Mouse (Mus musculus) heart, postnatal 36 days (tissue): ENCODE measurements around the gene Rnls. TPM values are rescaled to one million over a fixed set of nuclear protein-coding genes. Genes with fewer than 3 reads are reported as not detected.

ENCODE experiments used
- DNase-seq, 2 experiments: peaks; one replicate each; pipeline ENCODE4 v3.0.0; 2021 to 2022
- intact Hi-C: fragments of 180-260 bp; cut with DNase I; formaldehyde crosslinking; loops from one replicate; pipeline ENCODE4 v1.15.1; 2025
- total RNA-seq, 2 experiments: library from RNA; stranded (reverse); gene quantifications; 2 replicates each; pipeline ENCODE4 v1.2.3; 2021

Rnls gene
- total RNA-seq, 2 experiments from 2014 or later = 14.3 to 16.2 TPM

GRCm38 (mm10) chr19:33202422-33202821, 189.7 kb downstream of the Rnls start:
- DNase-seq = no peak
- intact Hi-C loops = no loop called here

GRCm38 (mm10) chr19:33201181-33201580, 190.9 kb downstream of the Rnls start:
- DNase-seq = no peak
- intact Hi-C loops = no loop called here

- intact Hi-C loops = no loop called here
- DNase-seq = no peak
Observed at GRCm38 (mm10) chr19:33192064-33192463, 200.0 kb downstream of the Rnls start.

- peak in 1 of 2 experiments; percentile 21 for DNase-seq
- intact Hi-C loops = no loop called here
Observed at GRCm38 (mm10) chr19:33188766-33189165, 203.3 kb downstream of the Rnls start.

GRCm38 (mm10) chr19:33179595-33179994, 212.5 kb downstream of the Rnls start:
- intact Hi-C loops = no loop called here
- no peak for DNase-seq

GRCm38 (mm10) chr19:33178866-33179265, 213.2 kb downstream of the Rnls start:
- DNase-seq = no peak
- intact Hi-C loops = no loop called here

- intact Hi-C loops = no loop called here
- DNase-seq = no peak
Observed at GRCm38 (mm10) chr19:33178367-33178766, 213.7 kb downstream of the Rnls start.

GRCm38 (mm10) chr19:33173991-33174390, 218.1 kb downstream of the Rnls start:
- intact Hi-C loops = no loop called here
- no peak for DNase-seq

- DNase-seq = no peak
- intact Hi-C loops = no loop called here
Observed at GRCm38 (mm10) chr19:33169881-33170280, 222.2 kb downstream of the Rnls start.

GRCm38 (mm10) chr19:33167528-33168264, 224.4 kb downstream of the Rnls start:
- DNase-seq = no peak
- intact Hi-C loops = no loop called here

- DNase-seq = no peak
- intact Hi-C loops = no loop called here
Observed at GRCm38 (mm10) chr19:33164801-33165200, 227.3 kb downstream of the Rnls start.

GRCm38 (mm10) chr19:33161903-33162302, 230.2 kb downstream of the Rnls start:
- no peak for DNase-seq
- intact Hi-C loops = no loop called here

- intact Hi-C loops = no loop called here
- DNase-seq = no peak
Observed at GRCm38 (mm10) chr19:33159897-33160296, 232.2 kb downstream of the Rnls start.

GRCm38 (mm10) chr19:33159192-33159591, 232.9 kb downstream of the Rnls start:
- intact Hi-C loops = no loop called here
- DNase-seq = no peak

- DNase-seq = no peak
- intact Hi-C loops = no loop called here
Observed at GRCm38 (mm10) chr19:33158234-33158633, 233.9 kb downstream of the Rnls start.

GRCm38 (mm10) chr19:33148411-33148810, 243.7 kb downstream of the Rnls start:
- intact Hi-C loops = no loop called here

GRCm38 (mm10) chr19:33143198-33143597, 248.9 kb downstream of the Rnls start:
- DNase-seq = no peak
- intact Hi-C loops = no loop called here

More at GRCm38 (mm10) chr19:33148411-33148810, 243.7 kb downstream of the Rnls start:
- DNase-seq = no peak

- no peak for DNase-seq
- intact Hi-C loops = no loop called here
Observed at GRCm38 (mm10) chr19:33137316-33137715, 254.8 kb downstream of the Rnls start.

GRCm38 (mm10) chr19:33122611-33123226, 269.4 kb downstream of the Rnls start:
- DNase-seq = no peak
- intact Hi-C loops = no loop called here

GRCm38 (mm10) chr19:33119947-33120346, 272.1 kb downstream of the Rnls start:
- intact Hi-C loops = loop anchor here (5.0 kb wide), 1 partner anchor 107 kb away; no protein-coding TSS in a partner anchor
- no peak for DNase-seq

GRCm38 (mm10) chr19:33118898-33119297, 273.2 kb downstream of the Rnls start:
- intact Hi-C loops = loop anchor here (5.0 kb wide), 1 partner anchor 108 kb away; no protein-coding TSS in a partner anchor
- DNase-seq = no peak
